Mouse (Mus musculus): ENCODE results near the gene Lipt2. TPM values are rescaled to one million over a fixed set of nuclear protein-coding genes. Genes with fewer than 3 reads are reported as not detected.

The Lipt2 gene
- total RNA-seq (2022): 1 to 10 TPM; 4.1 to 5.6 (median 4.5) TPM

DNA sequence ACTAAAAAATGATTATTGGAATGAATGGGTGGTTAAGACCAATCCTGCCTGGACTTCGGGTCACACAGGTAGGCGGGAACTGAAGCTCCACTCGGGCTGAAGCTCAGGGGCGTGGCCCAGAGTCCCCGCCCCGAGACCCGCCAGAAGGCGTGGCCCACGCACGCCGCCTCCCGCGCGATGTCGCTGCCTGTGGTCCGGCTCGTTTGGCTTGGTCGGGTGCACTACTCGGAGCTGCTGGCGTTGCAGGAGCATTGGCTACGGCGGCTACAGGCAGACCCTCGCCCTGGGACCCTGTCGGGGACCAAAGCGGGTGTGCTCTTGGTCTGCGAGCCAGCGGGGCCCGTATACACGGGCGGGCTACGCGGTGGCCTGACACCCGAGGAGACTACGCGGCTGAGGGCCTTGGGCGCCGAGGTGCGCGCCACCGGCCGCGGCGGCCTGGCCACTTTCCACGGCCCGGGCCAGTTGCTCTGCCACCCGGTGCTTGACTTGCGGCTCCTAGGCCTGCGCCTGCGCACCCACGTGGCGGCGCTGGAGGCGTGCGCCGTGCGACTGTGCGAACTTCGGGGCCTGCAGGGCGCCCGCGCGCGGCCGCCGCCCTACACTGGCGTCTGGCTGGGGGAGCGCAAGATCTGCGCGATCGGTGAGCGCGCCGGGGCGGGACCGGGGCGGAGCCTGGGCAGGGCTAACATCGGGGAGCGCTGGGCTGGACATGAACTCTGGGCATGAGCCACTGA is at the start of gene Lipt2:
TSS of gene Lipt2 (plus strand) at position 173 of the 737 bp plus-strand sequence.
- peak; percentile 89 to 95 for DNase-seq (ENCODE audit: low spot score in 2 of 2)

DNA sequence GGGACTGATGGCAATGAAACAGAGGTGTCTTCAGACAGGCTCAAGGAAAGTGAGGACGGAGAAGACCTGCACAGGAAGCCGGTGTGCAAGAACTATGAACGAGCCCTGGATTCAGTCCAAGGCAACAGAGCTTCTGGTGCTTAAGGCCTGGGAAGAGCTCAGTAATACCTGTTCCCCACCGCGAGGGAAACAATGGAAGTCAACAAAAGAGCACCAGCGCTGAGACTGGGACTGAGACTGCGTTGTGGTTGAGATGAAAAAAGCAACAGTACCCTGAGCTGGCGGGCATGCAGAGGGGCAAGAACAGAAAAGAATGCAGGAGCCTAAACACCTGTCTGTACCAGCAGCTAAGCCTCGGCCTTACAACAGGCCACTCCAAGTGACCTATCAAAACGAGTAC is 47.6 kb upstream of the Lipt2 start:
- DNase-seq (ENCODE audit: low spot score in 2 of 2): no peak

DNA sequence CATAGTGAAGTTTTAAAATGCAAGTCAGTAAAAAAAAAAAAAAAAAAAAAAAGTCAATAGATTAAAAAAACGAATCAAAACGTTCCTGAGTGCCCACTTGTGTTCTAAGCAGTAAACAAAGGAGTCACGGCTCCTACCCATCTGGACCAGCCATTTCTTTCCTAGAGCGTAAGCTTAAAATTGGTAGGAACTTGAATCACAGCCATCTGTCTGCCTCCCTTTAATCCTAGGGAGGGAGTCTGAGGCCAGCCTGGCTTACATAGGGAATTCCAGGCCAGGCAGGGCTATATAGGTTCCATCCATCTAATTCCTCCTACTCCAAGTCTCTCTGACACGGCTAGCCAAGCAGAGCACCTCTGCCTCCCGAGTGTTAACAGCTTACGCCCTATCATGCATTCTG is 45.3 kb upstream of the Lipt2 start:
- DNase-seq (ENCODE audit: low spot score in 2 of 2): no peak

DNA sequence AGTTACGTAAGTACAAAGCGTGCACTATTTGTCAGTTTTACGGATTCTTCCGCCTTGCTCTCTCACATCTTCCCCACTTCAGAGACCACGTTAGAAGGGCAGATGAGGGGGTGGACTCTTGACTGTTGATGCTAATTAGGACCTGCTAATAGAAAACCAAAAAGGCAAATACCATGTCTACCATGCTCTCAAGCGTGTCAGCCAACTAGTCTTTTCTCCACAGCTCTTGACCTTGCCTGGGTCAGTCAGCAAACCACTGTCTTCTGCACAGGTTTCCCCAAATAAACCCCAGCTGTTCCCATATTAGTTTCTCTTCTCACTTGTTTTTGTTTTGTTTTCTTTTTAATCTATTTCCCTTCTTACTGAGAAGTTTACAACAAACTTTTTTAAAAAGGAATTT is 44.8 kb upstream of the Lipt2 start:
- DNase-seq (ENCODE audit: low spot score in 2 of 2): no peak

DNA sequence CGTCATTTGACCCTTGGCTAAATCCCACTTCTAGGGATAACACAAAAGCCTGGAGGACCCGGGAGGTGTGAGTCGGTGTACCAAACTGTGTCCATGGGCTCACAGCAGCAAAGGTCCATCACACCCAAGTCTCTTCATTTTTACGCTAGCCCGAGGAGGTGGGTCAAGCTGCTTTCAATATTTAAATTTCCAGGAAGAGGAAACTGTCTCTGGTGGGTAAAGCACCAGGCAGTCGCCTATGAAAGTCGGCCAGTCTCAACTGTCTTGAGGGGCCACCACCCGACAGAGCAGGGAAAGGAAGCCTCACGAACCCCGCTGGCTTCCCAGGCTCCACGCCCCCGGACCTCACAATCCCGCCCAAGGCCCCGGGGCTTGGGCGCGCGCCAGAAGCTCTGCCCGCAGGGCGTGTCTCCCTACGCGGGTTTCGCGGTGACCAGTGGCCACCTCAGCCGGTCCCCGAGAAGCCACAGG is 38.3 kb upstream of the Lipt2 start:
- peak in 1 of 2 experiments; percentile 5 for DNase-seq (ENCODE audit: low spot score in 2 of 2)

DNA sequence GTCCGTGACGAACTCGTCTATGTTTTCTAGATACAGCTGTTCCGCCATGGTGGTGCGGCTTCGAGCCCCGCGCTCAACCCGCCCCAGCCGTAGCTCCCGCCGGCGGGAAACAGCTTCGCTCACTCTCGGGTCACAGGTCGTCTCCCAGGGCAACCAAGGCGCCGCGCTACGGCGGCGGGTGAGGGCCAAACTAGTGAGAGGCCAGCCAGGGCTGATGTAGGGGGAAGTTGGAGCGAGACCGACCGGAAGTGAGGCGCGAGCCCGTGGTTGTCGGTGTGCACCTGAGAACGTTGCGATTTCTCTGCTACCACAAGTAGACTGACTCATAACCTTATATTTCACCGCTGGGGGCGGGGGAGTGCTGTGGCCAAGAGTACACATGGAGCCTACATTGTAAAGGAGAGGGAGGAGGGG is 37.7 kb upstream of the Lipt2 start, which contains the start of gene Pold3:
TSS of gene Pold3 (minus strand) at position 190 of the 414 bp plus-strand sequence.
- peak; percentile 97 for DNase-seq (ENCODE audit: low spot score in 2 of 2)

DNA sequence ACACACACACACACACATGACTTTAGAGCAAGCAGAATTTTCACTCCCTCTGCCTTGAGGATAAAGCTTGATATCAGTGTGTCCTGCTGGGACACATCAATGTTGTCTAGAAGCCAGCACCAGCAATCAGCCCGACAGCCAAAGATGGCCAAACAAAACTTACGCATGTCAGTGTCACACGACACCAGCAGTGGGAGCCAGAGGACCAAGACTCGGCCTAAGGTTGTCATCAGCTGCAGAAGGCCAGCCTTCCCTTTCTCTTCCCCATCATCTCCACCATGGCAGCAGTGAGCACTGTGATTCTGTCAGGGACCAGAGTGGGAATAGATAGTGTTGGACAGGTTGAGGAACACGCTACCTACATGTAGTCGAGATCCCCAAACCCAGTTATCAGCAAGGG is 35.6 kb upstream of the Lipt2 start:
- no peak for DNase-seq (ENCODE audit: low spot score in 2 of 2)

DNA sequence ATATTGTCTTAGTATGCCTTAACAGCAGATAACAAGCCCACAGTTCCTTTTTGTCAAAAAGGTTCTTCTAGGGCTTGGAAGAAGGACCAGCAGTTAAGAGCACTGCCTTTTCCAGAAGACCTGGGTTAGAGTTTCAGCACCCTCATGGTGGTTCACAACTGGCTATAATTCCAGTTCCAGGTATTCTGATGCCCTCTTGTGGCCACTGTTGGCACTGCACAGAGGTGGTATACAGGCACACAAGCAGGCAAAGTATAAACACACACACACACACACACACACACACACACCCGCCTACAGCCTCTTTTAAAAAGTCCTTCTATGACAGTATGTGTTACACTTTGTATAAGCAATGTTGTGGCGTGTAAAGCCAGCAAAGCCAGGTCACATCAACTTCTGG is 34.9 kb upstream of the Lipt2 start:
- DNase-seq (ENCODE audit: low spot score in 2 of 2): no peak

DNA sequence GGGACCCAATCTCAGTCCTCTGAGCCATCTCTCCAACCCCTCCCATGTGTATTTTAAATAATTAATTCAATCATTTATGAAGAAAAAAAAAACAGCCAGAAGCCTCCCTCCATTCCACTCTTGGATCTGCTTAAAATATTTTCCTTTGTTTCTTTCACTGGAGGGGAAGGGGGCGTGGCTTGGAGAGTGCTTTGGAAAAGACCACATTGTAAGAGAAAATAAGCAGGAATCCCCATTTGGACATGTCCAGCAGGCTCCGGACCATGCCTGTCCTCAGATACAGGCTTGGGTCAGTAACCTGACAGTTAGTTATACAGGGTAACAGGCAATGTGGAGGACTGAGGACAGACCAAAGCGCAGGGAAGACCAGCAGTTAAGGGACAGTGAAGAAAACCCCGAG is 33.9 kb upstream of the Lipt2 start:
- DNase-seq (ENCODE audit: low spot score in 2 of 2): no peak

DNA sequence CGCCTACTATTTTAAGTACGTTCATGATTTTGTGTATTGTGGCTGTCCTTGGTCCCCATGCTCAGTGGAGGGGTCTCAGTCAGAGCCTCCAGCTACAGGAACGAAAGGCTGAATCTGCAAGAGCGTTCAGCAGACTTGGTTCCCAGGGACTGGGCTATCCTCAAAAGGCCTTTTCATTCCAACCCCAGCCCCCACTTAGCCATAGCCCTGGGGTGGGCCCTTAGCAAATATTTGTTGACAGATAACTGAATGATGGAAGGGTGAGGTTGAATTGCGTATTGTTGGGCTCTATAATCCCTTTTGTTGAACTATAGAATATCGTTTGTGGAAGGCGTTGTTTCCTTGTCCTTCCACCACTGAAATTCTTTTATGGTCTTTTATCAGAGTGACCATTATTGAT is 32.6 kb upstream of the Lipt2 start:
- DNase-seq (ENCODE audit: low spot score in 2 of 2): no peak

DNA sequence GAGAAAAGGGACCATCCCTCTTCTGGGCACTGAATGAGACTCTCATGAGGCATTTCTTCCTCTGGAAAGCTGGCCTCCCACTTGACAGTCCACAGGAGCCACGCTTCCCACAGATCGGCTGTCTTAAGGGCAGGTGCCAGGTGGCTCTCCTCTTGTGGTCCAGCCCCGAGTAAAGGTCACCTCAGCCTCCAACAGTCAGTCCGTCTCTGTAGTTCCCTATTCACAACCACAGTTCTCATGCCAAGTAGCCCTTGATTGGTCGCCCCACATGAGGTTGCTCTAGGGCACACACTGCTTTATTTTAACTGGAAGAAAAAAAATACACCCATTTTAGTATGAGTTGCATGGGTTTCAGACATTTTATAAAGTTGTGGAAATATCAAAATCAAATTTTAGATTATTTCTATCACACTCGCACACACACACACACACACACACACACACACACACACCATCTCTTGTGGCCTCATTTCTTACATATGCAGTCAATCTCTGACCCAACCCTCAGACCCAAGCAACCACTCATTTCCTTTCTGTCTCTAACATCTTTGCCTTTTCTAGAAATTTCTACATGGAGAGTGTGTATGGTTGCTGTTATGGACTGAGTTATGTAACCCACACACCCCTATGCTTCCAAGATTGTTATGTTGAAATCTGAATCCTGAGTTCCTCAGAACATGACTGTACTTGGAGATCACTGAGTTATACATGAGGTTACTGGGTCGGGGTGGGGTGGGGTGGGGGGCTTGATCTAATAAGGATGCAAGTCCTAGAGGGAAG is 30.6 kb upstream of the Lipt2 start:
- DNase-seq (ENCODE audit: low spot score in 2 of 2): no peak

DNA sequence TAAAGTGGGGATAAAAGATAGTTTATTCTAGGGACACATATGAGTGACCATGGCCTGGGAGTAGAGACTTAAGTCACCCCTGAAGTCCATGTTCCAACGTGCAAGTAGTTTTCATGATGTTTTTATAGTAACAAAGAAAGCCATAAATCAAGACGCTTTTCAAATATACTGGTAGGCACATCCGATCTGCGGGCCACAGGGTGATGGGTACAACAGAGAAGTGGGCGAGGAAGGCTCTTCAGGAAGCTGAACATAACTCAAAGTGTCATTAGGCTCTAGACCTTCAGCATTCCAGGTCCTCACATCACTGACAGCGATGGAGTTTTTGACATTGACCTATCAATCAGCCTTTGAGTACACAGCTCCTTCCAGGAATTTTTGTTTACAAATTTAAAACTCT is 28.5 kb upstream of the Lipt2 start:
- DNase-seq (ENCODE audit: low spot score in 2 of 2): no peak

DNA sequence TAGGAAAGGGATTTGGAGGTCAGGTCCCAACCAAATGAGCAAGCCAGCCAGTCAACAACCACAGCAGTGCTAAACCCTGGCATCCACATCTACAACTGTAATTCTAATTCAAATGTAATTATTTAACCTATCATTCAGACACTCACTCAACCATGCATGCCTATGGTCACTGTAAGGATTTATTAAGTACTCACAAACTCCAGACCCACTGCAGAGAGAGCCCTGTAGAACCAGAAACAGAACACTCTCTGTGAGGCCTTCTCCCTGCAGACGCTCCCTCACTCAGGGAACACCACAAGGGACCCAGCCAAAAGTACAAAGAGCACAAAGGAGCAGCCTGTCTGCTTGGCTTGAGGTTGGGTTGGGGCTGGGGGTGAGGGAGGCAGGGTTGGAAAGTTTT is 26.7 kb upstream of the Lipt2 start:
- no peak for DNase-seq (ENCODE audit: low spot score in 2 of 2)

DNA sequence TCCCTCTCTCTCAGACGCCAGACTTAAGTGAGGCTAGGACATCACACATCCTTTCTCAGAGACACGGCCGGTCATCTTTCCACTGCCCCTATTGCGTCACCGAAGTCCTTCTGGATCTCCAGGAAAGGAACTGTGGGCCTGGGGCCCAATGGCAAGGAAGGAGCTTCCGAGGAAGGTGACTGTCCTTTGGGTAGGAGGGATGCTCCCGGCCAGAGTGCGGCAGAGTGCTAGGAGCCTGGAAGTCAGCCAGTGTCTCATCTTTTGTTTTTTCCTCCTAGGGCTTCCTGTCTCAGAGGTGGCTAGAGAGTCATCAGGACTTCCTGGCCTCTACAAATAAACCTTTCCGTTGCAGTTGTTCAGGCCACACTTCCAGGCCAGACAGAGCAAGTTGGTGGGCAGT is 22.0 kb upstream of the Lipt2 start:
- no peak for DNase-seq (ENCODE audit: low spot score in 2 of 2)

DNA sequence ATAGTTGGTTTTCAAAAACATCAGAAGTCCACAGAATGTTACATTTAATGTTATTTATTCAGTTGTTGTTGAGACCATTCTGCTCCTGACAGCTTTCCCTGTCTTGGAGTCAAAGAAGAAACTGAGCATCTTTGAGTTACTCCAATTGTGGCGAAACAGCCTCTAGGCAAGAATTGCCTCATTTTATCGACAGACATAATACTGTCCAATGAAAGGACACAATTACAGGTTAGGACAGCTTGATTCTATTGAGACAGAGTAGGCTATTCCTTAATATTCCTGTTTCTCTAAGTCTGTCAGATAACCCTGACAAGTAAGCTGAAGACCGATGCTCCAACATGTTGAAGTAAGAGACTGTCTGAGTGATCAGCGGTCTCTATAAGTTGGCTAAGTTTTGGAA is 21.0 kb upstream of the Lipt2 start:
- DNase-seq (ENCODE audit: low spot score in 2 of 2): no peak

DNA sequence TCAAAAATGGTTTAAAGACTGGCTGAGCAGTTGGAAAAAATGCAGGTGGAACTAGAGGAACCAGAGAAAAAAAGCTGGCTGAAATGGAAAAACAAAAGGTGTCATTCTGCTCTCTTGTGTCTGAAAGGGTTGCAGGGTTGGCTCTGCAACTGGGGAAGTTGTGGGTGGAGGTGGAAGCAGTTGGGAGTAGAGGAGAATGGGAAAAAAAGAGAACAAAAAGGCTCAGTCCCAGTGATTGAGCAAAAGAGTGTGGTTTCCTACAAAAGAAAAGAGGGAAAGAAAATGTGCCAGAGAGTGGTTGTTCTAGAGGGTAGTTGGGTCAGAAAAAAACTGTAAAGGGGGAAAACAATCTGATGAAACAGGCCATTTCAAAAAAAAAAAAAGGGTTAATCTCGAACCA is 18.5 kb upstream of the Lipt2 start:
- no peak for DNase-seq (ENCODE audit: low spot score in 2 of 2)

DNA sequence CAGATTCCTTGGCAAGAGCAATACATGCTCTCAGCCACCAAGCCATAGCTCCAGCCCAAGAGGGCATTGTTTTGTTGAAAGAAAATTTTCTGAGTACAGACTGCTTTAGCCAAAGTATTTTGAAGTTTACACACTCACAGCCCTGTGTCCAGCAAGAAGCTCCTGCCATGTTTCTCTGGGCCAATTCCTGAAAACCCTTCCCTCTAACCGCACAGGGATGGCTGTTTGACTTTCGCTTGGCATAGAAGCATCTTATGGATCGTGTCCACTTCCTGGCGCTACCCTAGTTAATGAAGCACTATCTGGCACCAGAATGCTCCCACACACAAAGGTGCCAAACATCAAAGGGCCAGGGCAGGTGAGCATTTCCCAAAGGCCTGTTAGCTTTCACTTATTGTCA is 10.5 kb upstream of the Lipt2 start:
- DNase-seq (ENCODE audit: low spot score in 2 of 2): no peak

DNA sequence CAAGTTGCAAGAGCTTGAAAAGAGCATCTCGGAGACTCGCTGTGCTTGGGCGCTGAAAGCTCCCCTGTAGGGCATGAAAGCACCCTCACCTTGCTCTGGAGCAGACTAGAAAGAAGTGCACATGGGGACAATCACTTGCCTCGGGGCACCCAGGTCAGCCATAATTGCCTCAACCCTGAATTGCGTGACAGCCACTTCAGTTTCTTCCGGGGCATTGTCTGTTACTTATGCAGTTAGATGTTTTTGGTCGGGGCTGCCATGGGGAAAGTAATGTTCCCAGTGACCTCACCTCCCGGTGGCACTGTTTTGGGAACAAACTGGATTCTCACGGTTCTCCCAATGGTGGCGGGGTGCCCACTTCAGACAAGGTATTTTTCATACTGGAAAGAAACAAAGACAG is 9.0 kb upstream of the Lipt2 start:
- no peak for DNase-seq (ENCODE audit: low spot score in 2 of 2)

DNA sequence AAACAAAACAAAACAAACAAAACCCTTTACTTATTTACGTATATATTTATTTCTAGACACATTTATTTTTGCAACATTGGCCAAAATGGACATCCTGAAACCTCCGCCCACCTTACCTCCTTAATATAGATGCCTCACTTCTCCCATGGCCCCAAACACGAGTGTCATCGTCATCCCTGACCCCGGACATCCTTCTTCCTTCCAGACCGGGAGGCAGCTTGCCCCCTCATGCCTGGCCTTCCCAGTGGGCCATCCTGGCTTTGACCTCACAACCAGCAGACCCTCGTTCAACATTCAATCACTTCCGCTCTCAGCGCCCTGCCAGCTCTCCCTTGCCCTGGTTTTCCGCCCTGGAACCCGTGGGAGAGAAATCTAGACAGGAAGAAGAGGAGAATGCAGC is 8.5 kb upstream of the Lipt2 start:
- no peak for DNase-seq (ENCODE audit: low spot score in 2 of 2)

DNA sequence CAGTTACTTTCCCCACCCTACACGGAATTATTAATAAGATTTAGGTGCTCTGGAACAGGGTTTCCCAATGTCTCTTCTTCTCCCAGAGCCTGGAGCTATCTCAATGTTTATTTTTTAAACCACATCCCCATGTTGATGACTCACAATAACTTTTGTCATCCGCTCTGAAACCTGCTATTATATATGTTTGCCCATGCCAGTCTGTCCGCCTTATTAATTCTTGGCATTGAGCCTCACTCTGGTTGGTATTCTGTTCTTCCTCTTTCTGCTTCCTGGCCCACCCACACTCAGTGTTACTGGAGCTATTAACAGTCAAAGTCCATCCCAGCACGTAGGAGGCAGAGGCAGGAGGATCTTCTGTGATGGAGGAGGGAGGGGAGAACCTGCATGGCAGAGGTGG is 1.4 kb upstream of the Lipt2 start:
- DNase-seq (ENCODE audit: low spot score in 2 of 2): no peak

DNA sequence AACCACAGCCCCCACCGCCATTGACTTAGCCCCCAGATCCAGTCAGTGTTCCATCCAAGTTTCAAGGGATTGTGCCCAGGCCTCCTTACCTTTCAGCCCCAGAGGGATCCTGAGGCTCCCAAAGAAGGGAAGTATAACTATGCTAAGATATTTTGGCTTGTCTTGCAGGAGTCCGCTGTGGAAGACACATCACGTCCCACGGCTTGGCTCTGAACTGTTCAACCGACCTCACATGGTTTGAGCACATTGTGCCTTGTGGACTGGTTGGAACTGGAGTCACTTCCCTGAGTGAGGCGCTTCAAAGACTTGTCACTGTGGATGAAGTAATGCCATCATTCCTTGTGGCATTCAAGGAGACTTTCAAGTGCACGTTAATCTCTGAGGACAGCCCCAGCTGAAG is 929 bp downstream of the Lipt2 start:
- no peak for DNase-seq (ENCODE audit: low spot score in 2 of 2)

DNA sequence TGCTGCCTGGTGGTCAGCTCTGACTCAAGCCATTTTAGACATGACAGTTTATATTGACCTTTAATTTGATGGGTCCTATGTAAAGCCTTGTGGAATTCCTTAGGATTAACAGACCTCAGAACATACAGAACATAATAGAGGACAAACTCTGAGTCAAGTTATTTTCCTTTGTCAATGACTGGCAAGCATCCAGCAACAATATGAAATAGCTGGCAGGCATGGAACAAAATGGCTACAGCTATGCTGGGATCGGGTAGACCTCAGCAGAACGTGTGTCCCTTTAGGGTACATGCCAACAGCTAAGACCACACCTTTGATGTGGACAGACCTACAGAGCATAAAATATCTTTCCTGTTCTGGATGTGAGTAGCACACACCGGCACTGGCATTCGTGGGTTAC is 4.4 kb downstream of the Lipt2 start:
- DNase-seq (ENCODE audit: low spot score in 2 of 2): no peak

DNA sequence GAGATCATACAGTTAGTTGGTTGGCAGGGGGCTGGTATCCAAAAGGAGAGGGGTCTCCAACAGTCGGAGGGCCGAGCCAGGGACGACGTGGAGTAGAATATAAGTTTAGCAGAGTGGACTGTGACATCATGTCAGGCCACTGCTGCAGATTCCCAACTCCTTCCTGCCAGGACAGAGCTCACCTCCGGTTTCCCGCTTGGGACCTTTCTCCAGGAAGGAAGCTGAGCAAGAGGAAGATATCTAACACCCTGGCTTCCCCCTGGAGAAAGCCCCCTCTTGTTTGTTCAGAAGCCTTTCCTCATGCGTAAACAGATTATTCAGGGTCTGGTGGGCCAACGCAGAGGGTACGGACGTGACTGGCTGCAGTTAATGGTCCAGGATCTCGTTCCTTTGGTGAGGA is 9.6 kb downstream of the Lipt2 start:
- no peak for DNase-seq (ENCODE audit: low spot score in 2 of 2)

Data from gastrocnemius, adult 8-10 months (tissue).